Mouse (Mus musculus) MEL (cell line): ENCODE results near the gene Sox5. TPM values are rescaled to one million over a fixed set of nuclear protein-coding genes. Genes with fewer than 3 reads are reported as not detected.

Experiments
- DNase-seq: peaks from one replicate; pipeline ENCODE4 v3.0.0; 2011; ENCODE audit warnings: low read depth, low spot score
- H3K27ac ChIP-seq: 2 replicates; pipeline ENCODE4 v1.5.1; 2012; ENCODE audit warnings: low read depth, mild to moderate bottlenecking, control low read depth, low read length, moderate library complexity; ENCODE audit not compliant: control insufficient read depth
- H3K27me3 ChIP-seq, 2 experiments: fragments of 150-350 bp in 1 of 2; sonication (generic) in 1 of 2; 2 replicates each; pipeline ENCODE4 v1.6.1; 2012; ENCODE audit warnings: low read length in 2 of 2, mild to moderate bottlenecking in 2 of 2, improper control_type of control experiment in 1 of 2, moderate library complexity in 1 of 2; ENCODE audit not compliant: insufficient read depth in 2 of 2, control insufficient read depth in 1 of 2
- H3K36me3 ChIP-seq, 2 experiments: 2 replicates each; pipeline ENCODE4 v1.6.1; 2012 to 2014; ENCODE audit warnings: low read length in 2 of 2, improper control_type of control experiment in 1 of 2, inconsistent platforms in 1 of 2, mild to moderate bottlenecking in 1 of 2; ENCODE audit not compliant: insufficient read depth in 2 of 2, control insufficient read depth in 1 of 2
- H3K4me1 ChIP-seq, 2 experiments: fragments of 150-350 bp in 1 of 2; sonication (generic) in 1 of 2; 2 replicates each; pipeline ENCODE4 v1.6.1; 2012; ENCODE audit warnings: low read length in 2 of 2, improper control_type of control experiment in 1 of 2, mild to moderate bottlenecking in 1 of 2; ENCODE audit not compliant: insufficient read depth in 2 of 2, control insufficient read depth in 1 of 2
- H3K4me3 ChIP-seq, 2 experiments: fragments of 150-350 bp in 1 of 2; sonication (generic) in 1 of 2; 2 replicates each; pipeline ENCODE4 v1.5.1; 2012; ENCODE audit warnings: low read depth in 2 of 2, low read length in 2 of 2, mild to moderate bottlenecking in 2 of 2, moderate library complexity in 2 of 2, control low read depth in 1 of 2, improper control_type of control experiment in 1 of 2; ENCODE audit not compliant: control insufficient read depth in 1 of 2, insufficient read depth in 1 of 2
- H3K79me2 ChIP-seq: 2 replicates; pipeline ENCODE4 v1.6.1; 2012; ENCODE audit warnings: mild to moderate bottlenecking, low read length, moderate library complexity; ENCODE audit not compliant: control insufficient read depth, poor library complexity, insufficient read depth
- H3K9ac ChIP-seq: 2 replicates; pipeline ENCODE4 v1.6.1; 2012; ENCODE audit warnings: low read depth, mild to moderate bottlenecking, control low read depth, low read length, moderate library complexity; ENCODE audit not compliant: control insufficient read depth, poor library complexity, severe bottlenecking
- H3K9me3 ChIP-seq: fragments of 150-350 bp; sonication (generic); replicated peaks from 2 replicates; pipeline ENCODE4 v1.6.1; 2012; ENCODE audit warnings: mild to moderate bottlenecking, low read length, improper control_type of control experiment, moderate library complexity; ENCODE audit not compliant: insufficient read depth
- BHLHE40 ChIP-seq: IDR thresholded peaks from 2 replicates; pipeline ENCODE4 v1.6.1; 2012; ENCODE audit warnings: low read depth, mild to moderate bottlenecking, inconsistent platforms, low read length, improper control_type of control experiment, borderline replicate concordance
- CHD2 ChIP-seq: IDR thresholded peaks from 2 replicates; pipeline ENCODE4 v1.6.1; 2011; ENCODE audit warnings: low read length, improper control_type of control experiment
- E2F4 ChIP-seq: IDR thresholded peaks from 2 replicates; pipeline ENCODE4 v1.6.1; 2011; ENCODE audit warnings: low read depth, low read length, improper control_type of control experiment, borderline replicate concordance
- ELF1 ChIP-seq: IDR thresholded peaks from 2 replicates; pipeline ENCODE4 v1.6.1; 2014; ENCODE audit warnings: low read depth, mild to moderate bottlenecking, inconsistent platforms, low read length, improper control_type of control experiment, moderate library complexity
- EP300 ChIP-seq, 2 experiments: IDR thresholded peaks; 2 replicates each; pipeline ENCODE4 v1.6.1; 2011; ENCODE audit warnings: improper control_type of control experiment in 2 of 2, low read length in 2 of 2, low read depth in 1 of 2, mild to moderate bottlenecking in 1 of 2
- GABPA ChIP-seq: IDR thresholded peaks from 2 replicates; pipeline ENCODE4 v1.6.1; 2012; ENCODE audit warnings: low read depth, mild to moderate bottlenecking, inconsistent platforms, low read length, improper control_type of control experiment, moderate library complexity
- GATA1 ChIP-seq: IDR thresholded peaks from 2 replicates; pipeline ENCODE4 v1.6.1; 2011; ENCODE audit warnings: low read depth, low read length, improper control_type of control experiment
- HCFC1 ChIP-seq: IDR thresholded peaks from 2 replicates; pipeline ENCODE4 v1.6.1; 2012; ENCODE audit warnings: low read depth, mild to moderate bottlenecking, inconsistent platforms, low read length, improper control_type of control experiment, moderate library complexity
- MAFK ChIP-seq: IDR thresholded peaks from 2 replicates; pipeline ENCODE4 v1.6.1; 2011; ENCODE audit warnings: low read depth, mild to moderate bottlenecking, low read length, improper control_type of control experiment, borderline replicate concordance
- MAX ChIP-seq: IDR thresholded peaks from 2 replicates; pipeline ENCODE4 v1.6.1; 2011; ENCODE audit warnings: low read length, improper control_type of control experiment
- MAZ ChIP-seq: IDR thresholded peaks from 2 replicates; pipeline ENCODE4 v1.6.1; 2012; ENCODE audit warnings: low read depth, mild to moderate bottlenecking, inconsistent platforms, low read length, improper control_type of control experiment
- MEF2A ChIP-seq: IDR thresholded peaks from 2 replicates; pipeline ENCODE4 v1.6.1; 2014; ENCODE audit warnings: low read depth, mild to moderate bottlenecking, inconsistent platforms, low read length, improper control_type of control experiment; ENCODE audit not compliant: poor library complexity, insufficient replicate concordance, severe bottlenecking; ENCODE audit errors: extremely low read depth
- MXI1 ChIP-seq: IDR thresholded peaks from 2 replicates; pipeline ENCODE4 v1.6.1; 2011; ENCODE audit warnings: mild to moderate bottlenecking, low read depth, low read length, improper control_type of control experiment
- MYB ChIP-seq: IDR thresholded peaks from 2 replicates; pipeline ENCODE4 v1.6.1; 2011; ENCODE audit warnings: mild to moderate bottlenecking, low read depth, low read length, improper control_type of control experiment
- MYC ChIP-seq: IDR thresholded peaks from 2 replicates; pipeline ENCODE4 v1.6.1; 2011; ENCODE audit warnings: low read depth, mild to moderate bottlenecking, low read length, improper control_type of control experiment, moderate library complexity
- NELFE ChIP-seq: IDR thresholded peaks from 2 replicates; pipeline ENCODE4 v1.6.1; 2011; ENCODE audit warnings: low read depth, low read length, improper control_type of control experiment
- POLR2A ChIP-seq, 2 experiments: IDR thresholded peaks; 2 replicates each; pipeline ENCODE4 v1.6.1; 2011 to 2012; ENCODE audit warnings: low read length in 2 of 2, mild to moderate bottlenecking in 2 of 2, control low read depth in 1 of 2, improper control_type of control experiment in 1 of 2, low read depth in 1 of 2, moderate library complexity in 1 of 2; ENCODE audit not compliant: control insufficient read depth in 1 of 2, insufficient read depth in 1 of 2, poor library complexity in 1 of 2
- POLR2AphosphoS5 ChIP-seq: IDR thresholded peaks from 2 replicates; pipeline ENCODE4 v1.6.1; 2012; ENCODE audit warnings: low read depth, borderline replicate concordance, mild to moderate bottlenecking, inconsistent platforms, low read length, moderate library complexity, mixed read lengths
- RCOR1 ChIP-seq: IDR thresholded peaks from 2 replicates; pipeline ENCODE4 v1.6.1; 2012; ENCODE audit warnings: low read depth, mild to moderate bottlenecking, inconsistent platforms, low read length, improper control_type of control experiment
- SIN3A ChIP-seq: IDR thresholded peaks from 2 replicates; pipeline ENCODE4 v1.6.1; 2012; ENCODE audit warnings: low read length, improper control_type of control experiment, inconsistent platforms
- TAL1 ChIP-seq: IDR thresholded peaks from 2 replicates; pipeline ENCODE4 v1.6.1; 2012; ENCODE audit warnings: mild to moderate bottlenecking, inconsistent platforms, low read length, moderate library complexity, mixed read lengths
- TBP ChIP-seq: IDR thresholded peaks from 2 replicates; pipeline ENCODE4 v1.8.0; 2011; ENCODE audit warnings: low read depth, low read length, improper control_type of control experiment
- TCF12 ChIP-seq: IDR thresholded peaks from 2 replicates; pipeline ENCODE4 v1.6.1; 2014; ENCODE audit warnings: low read depth, mild to moderate bottlenecking, inconsistent platforms, low read length, improper control_type of control experiment, moderate library complexity
- UBTF ChIP-seq: IDR thresholded peaks from 2 replicates; pipeline ENCODE4 v1.6.1; 2012; ENCODE audit warnings: low read depth, mild to moderate bottlenecking, inconsistent platforms, low read length, improper control_type of control experiment, moderate library complexity, borderline replicate concordance; ENCODE audit not compliant: insufficient read depth
- ZKSCAN1 ChIP-seq: IDR thresholded peaks from 2 replicates; pipeline ENCODE4 v1.6.1; 2012; ENCODE audit warnings: low read depth, mild to moderate bottlenecking, inconsistent platforms, low read length, improper control_type of control experiment, moderate library complexity
- polyA plus RNA-seq, 2 experiments: library from polyadenylated mRNA; stranded (reverse) in 1 of 2; unstranded in 1 of 2; fragments of >175 nt in 1 of 2; fragments of >200 nt in 1 of 2; gene quantifications; 2 replicates each; pipeline versions ENCODE4 v1.2.1 to v1.2.4; 2012; ENCODE audit warnings: low replicate concordance in 2 of 2, low read depth in 1 of 2; ENCODE audit not compliant: insufficient read length in 2 of 2, insufficient read depth in 1 of 2, missing spikeins in 1 of 2
- total RNA-seq: library from RNA; depleted of rRNA; stranded (reverse); fragments of 300-350 nt; gene quantifications from 2 replicates; pipeline ENCODE4 v1.2.3, GENCODE M21; 2012

The Sox5 gene
- total and polyA plus RNA-seq, 3 experiments = 0.19 to 3.0 TPM; not detected in 1

- Histone ChIP-seq H3K9ac (no peak overlapping the region), H3K27me3 (no peaks in the 10 kb centered on the region), H3K4me1 (no peaks in the 10 kb centered on the region), H3K4me3 (no peak overlapping the region), H3K9me3 (no peaks in the 10 kb centered on the region), H3K36me3 (no peaks in the 10 kb centered on the region), H3K27ac (no peak overlapping the region), H3K79me2 (no peaks in the 10 kb centered on the region)
- no peak for TF ChIP-seq TBP
- no peak for TF ChIP-seq EP300 (IDR thresholded peaks at IDR 0.05; ENCODE audit: low read depth in 1 of 2, low read length in 2 of 2)
- TF ChIP-seq RCOR1 = no peak
- TF ChIP-seq GATA1 = no peak
- TF ChIP-seq MAFK = no peak
- no peak for TF ChIP-seq ZKSCAN1
- no peak for DNase-seq
Observed at GRCm38 (mm10) chr6:143958372-143958771, 823.4 kb downstream of the Sox5 start.

- no peak overlapping the region for H3K27ac ChIP-seq
- DNase-seq = no peak
Observed at GRCm38 (mm10) chr6:143957063-143957462, 824.7 kb downstream of the Sox5 start.

GRCm38 (mm10) chr6:143948553-143949308 lies 833.0 kb downstream of the Sox5 start:
- H3K27me3 ChIP-seq = no peaks in the 10 kb centered on the region
- H3K4me1 ChIP-seq = no peaks in the 10 kb centered on the region
- no peaks in the 10 kb centered on the region for H3K36me3 ChIP-seq
- TF ChIP-seq CHD2 (no peak), RCOR1 (no peak), ELF1 (no peak), MYC (no peak), MXI1 (no peak), POLR2A (IDR thresholded peaks at IDR 0.05; ENCODE audit: control insufficient read depth in 1 of 2, insufficient read depth in 1 of 2, low read depth in 1 of 2, low read length in 2 of 2, poor library complexity in 1 of 2) (no peak), TAL1 (no peak), HCFC1 (no peak), TBP (no peak), GABPA (no peak), EP300 (IDR thresholded peaks at IDR 0.05; ENCODE audit: low read depth in 1 of 2, low read length in 2 of 2) (no peak), MAZ (no peak), MYB (no peak), SIN3A (no peak), NELFE (no peak), TCF12 (no peak), BHLHE40 (no peak), E2F4 (no peak), GATA1 (no peak), POLR2AphosphoS5 (no peak)
- H3K79me2 ChIP-seq = no peaks in the 10 kb centered on the region
- H3K9ac ChIP-seq = no peak overlapping the region
- H3K4me3 ChIP-seq = no peak overlapping the region
- DNase-seq = no peak
- H3K27ac ChIP-seq = no peak overlapping the region
- H3K9me3 ChIP-seq = no peaks in the 10 kb centered on the region

More at GRCm38 (mm10) chr6:143957063-143957462, 824.7 kb downstream of the Sox5 start:
- H3K27me3 ChIP-seq = no peaks in the 10 kb centered on the region
- H3K36me3 ChIP-seq = no peaks in the 10 kb centered on the region
- no peaks in the 10 kb centered on the region for H3K4me1 ChIP-seq
- no peak for TF ChIP-seq POLR2A (IDR thresholded peaks at IDR 0.05; ENCODE audit: control insufficient read depth in 1 of 2, insufficient read depth in 1 of 2, low read depth in 1 of 2, low read length in 2 of 2, poor library complexity in 1 of 2)
- TF ChIP-seq UBTF = no peak
- no peak for TF ChIP-seq ELF1
- TF ChIP-seq MEF2A = no peak
- TF ChIP-seq MAX = no peak
- no peak for TF ChIP-seq MAZ
- no peaks in the 10 kb centered on the region for H3K79me2 ChIP-seq
- H3K9me3 ChIP-seq = no peaks in the 10 kb centered on the region
- H3K9ac ChIP-seq = no peak overlapping the region
- H3K4me3 ChIP-seq = no peak overlapping the region
